Mouse (Mus musculus): ENCODE results near the gene Cmtr2.
A peak's percentile ranks its signal among the peaks of the same experiment; 100 is the strongest.

Cmtr2 gene

DNA sequence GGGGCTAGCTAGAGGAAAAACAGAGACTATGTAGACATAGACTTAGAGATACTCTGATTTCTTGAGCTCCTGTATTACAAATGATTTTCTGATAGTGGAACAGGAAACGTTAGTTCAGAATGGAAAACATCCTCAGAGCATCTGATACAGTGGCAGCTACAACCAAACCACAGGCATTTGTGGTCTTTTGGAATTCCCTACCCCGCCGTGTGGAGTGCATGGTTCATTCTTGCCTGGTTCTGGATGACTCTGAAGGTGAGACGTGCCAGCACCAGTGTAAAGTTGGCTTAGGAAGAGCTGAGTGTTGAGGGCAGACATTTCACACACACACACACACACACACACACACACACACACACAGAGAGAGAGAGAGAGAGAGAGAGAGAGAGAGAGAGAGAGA is 38.5 kb downstream of the Cmtr2 start:
- DNase-seq (ENCODE audit: inconsistent age in 2 of 2, low spot score in 1 of 2), result no peak

DNA sequence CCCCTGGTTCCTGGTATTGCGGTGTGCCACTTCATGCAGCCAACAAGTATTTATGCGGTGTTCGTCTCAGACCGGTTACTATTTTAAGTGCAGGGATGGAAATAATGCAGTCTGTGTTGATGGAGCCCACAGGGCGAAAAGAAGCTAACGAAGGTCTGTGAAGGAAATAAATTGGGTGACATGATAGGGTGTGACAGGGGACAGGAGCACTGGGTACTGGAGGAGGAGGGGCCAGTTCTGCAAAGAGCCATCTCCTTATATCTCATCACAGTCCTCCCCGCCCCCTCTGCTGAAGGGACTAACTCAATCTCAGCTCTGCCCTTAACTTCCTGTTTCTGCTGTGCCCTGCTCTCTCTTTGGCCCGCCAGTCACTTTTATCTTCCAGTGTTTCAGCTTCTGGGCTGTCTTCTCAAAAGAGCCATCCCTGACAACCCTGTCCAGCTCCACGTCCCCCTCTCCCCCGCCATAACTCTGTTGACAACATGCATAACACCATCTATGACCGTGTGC is 50.4 kb downstream of the Cmtr2 start:
- DNase-seq (ENCODE audit: inconsistent age in 2 of 2, low spot score in 1 of 2), result no peak

DNA sequence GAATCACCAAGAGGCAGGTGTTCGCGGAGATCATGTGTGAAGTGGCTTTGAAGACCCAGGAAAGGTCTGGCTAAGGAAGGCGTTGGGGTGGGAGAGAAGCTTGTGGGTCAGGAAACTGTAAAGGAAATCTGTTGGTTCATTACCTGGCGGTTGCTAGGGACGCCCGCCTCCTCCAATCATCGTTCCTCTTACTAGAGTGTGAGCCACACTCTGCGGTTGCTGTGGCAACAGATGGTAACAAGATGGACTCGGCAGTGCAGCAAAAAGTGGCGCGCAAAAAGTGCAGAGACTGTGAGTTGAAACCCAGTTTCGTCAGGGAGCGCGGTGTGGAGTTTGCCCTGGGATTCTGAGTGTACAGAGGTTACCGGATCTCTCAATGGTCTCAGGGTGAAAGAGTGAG is 51.3 kb downstream of the Cmtr2 start, which contains the start of gene Hydin:
Hydin (plus strand) TSS at position 237 of the 400 bp plus-strand sequence.
- peak; percentile 29 to 65 for DNase-seq (ENCODE audit: inconsistent age in 2 of 2, low spot score in 1 of 2)

DNA sequence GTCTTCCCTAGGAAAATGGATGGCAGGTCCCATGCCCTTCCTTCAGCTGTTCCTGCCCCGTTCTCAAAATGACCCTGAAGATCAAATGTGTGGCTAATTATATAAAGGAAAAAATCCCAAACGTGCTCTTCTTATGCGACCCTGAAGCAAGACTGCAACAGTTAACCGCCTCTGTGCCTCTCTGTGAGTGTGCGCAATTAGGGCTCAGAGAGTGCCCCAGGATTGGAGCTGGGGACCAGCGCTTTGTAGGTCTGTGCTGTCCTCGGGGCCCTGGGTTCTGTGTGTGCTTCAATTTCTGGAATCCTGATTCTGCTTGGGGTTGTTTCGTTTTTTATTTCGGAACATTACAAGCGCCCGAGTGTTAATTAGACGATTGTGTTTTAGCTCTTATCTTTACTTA is 51.8 kb downstream of the Cmtr2 start:
- DNase-seq (ENCODE audit: inconsistent age in 2 of 2, low spot score in 1 of 2), result no peak

DNA sequence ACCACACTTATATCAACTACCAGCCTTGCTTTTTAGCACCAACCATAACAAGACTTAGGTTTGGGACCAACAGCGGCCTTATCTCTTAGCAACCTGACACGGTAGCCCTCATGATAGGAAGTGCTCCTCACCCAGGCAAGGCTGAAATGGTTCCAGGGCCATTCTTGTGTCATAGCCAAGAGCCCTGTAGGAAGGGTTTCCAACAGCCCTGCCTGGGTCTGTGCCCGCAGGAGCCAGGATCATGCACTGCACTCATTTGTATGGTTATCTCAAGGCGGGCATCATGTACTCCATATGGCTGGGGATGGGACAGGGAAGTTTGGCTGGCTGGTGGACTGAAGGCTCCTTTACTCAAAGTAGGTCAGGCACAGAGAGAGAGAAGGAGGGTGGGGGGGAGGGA is 55.2 kb downstream of the Cmtr2 start:
- no peak for DNase-seq (ENCODE audit: inconsistent age in 2 of 2, low spot score in 1 of 2)

DNA sequence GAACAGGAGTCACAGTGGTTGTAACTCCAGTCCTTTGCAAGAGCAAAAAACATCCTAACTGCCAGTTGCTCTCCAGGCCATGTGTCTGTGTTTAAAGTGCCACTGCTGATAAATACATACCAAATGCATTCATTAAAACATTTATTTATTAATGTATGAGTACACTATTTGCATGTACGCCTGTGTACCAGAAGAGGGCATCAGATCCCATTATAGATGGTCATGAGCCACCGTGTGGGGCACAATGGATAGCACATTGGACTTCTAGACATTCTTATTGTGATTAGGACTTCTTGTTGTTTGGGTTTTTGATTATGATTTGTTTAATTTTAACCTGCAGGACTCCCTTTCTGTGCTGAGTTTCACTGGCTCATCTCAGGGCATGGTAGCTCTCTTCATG is 57.9 kb downstream of the Cmtr2 start:
- peak in 1 of 2 experiments; percentile 33 for DNase-seq (ENCODE audit: inconsistent age in 2 of 2, low spot score in 1 of 2)

Data from adrenal gland, adult (tissue).